Mouse (Mus musculus): ENCODE results near the gene Wasf3. TPM values are rescaled to one million over a fixed set of nuclear protein-coding genes. Genes with fewer than 3 reads are reported as not detected.
"Not testable (repeated sequence)": the region's sequence is repeated elsewhere in the genome, so short reads cannot be mapped to it uniquely, and the experiment has no call there.

Gene Wasf3
- polyA plus RNA-seq, 1 experiment from 2014 or later = 10.3 TPM

DNA sequence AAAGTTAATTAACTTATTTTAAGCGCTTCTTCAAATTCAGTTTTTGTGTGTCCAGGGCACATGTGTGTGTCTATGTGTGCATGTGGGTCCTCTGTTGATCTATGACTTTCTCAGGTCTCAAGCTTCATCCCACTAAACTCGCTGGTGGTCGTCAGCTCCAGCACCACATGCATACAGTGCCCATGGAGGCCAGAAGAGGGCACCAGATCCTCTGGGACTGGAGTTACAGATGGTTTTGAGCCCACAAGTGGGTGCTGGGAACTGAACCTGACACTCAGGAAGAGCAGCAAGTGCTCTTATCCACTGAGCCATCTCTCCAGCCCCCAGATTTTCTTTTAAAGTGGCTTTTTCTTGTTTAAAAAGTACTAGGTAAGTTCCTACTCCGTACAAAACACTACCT is 2.1 kb downstream of the Wasf3 start:
- no peak overlapping the region for H3K4me3 ChIP-seq (replicated peaks; ENCODE audit: low read length)
- 0 out of 2 replicates have a peak, but pooled peaks cover 4% of the 10 kb centered on the region for H3K9me3 ChIP-seq (ENCODE audit: control insufficient read depth, low read length)
- no peak overlapping the region for H3K9ac ChIP-seq
- WGBS = over 99% methylated on average over 4 of the region's 4 CpGs
- no peak overlapping the region for H3K4me2 ChIP-seq (replicated peaks)
- DNase-seq (ENCODE audit: low spot score) = no peak
- ATAC-seq (ENCODE audit: low FRiP score) = no peak
- peaks cover 11% of the 10 kb centered on the region for H3K4me1 ChIP-seq (replicated peaks; ENCODE audit: control insufficient read depth, insufficient read depth, low read length)
- no peak overlapping the region for H3K27ac ChIP-seq
- no peaks in the 10 kb centered on the region for H3K27me3 ChIP-seq (ENCODE audit: control insufficient read depth, insufficient read depth, low read length)
- no peaks in the 10 kb centered on the region; the same call in 1 of the 2 replicates for H3K36me3 ChIP-seq (replicated peaks; ENCODE audit: control insufficient read depth, insufficient read depth)

DNA sequence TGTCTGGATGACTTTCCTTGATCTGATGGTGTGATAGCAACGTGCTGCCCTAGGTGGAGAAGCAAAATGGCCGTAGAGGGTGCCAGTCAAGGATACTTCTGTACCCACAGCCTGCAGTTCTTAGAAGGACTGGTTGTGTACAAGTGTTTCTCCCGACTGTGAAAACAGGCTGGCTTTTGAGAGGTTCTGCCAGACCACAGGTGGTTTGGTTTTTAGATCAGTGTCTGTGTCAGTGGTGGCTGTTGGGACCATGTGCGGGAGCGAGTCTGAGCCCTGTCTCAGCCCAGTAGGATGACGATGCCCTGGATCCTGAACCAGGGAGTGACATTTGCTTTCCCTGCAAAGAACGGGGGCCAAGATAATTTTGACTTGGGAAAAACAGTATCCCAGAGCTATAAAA is 9.8 kb downstream of the Wasf3 start:
- ATAC-seq (ENCODE audit: low FRiP score) = no peak
- Histone ChIP-seq H3K4me3 (replicated peaks; ENCODE audit: low read length) (no peak overlapping the region), H3K4me1 (replicated peaks; ENCODE audit: control insufficient read depth, insufficient read depth, low read length) (no peaks in the 10 kb centered on the region), H3K9ac (no peak overlapping the region), H3K27me3 (ENCODE audit: control insufficient read depth, insufficient read depth, low read length) (no peaks in the 10 kb centered on the region), H3K4me2 (replicated peaks) (no peak overlapping the region), H3K36me3 (replicated peaks; ENCODE audit: control insufficient read depth, insufficient read depth) (no peaks in the 10 kb centered on the region; the same call in 1 of the 2 replicates), H3K9me3 (ENCODE audit: control insufficient read depth, low read length) (peaks cover 22% of the 10 kb centered on the region), H3K27ac (no peak overlapping the region)
- no peak for DNase-seq (ENCODE audit: low spot score)
- 89% methylated on average over 7 of the region's 7 CpGs for WGBS

DNA sequence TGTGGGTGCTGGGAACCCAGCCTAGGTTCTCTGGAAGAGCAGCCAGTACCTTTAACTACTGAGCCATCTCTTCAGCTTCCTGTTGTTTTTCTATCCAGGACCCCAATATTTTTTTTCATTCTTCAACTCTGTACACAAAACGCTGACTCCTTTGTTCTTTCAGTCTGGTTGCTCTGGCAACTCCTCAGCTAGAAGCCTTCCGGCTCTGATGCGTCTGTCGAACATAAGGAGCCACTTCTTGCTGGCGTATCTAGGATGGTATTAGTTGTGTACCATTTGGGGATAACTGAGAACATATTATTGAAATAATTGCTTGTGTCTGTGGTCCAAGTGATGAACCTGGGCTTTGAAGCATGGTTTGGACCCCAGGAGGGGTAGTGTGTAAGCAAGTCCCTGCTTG is 12.5 kb downstream of the Wasf3 start:
- H3K4me2 ChIP-seq (replicated peaks) = no peak overlapping the region
- H3K9ac ChIP-seq = no peak overlapping the region
- H3K36me3 ChIP-seq (replicated peaks; ENCODE audit: control insufficient read depth, insufficient read depth) = no peaks in the 10 kb centered on the region
- whole genome bisulfite sequencing = 76% methylated on average over 5 of the region's 5 CpGs
- DNase-seq (ENCODE audit: low spot score) (no peak), ATAC-seq (ENCODE audit: low FRiP score) (no peak)
- H3K4me3 ChIP-seq (replicated peaks; ENCODE audit: low read length) = no peak overlapping the region
- peaks cover 22% of the 10 kb centered on the region for H3K9me3 ChIP-seq (ENCODE audit: control insufficient read depth, low read length)
- H3K4me1 ChIP-seq (replicated peaks; ENCODE audit: control insufficient read depth, insufficient read depth, low read length) = no peaks in the 10 kb centered on the region; the same call in 1 of the 2 replicates
- H3K27me3 ChIP-seq (ENCODE audit: control insufficient read depth, insufficient read depth, low read length) = no peaks in the 10 kb centered on the region
- no peak overlapping the region for H3K27ac ChIP-seq

DNA sequence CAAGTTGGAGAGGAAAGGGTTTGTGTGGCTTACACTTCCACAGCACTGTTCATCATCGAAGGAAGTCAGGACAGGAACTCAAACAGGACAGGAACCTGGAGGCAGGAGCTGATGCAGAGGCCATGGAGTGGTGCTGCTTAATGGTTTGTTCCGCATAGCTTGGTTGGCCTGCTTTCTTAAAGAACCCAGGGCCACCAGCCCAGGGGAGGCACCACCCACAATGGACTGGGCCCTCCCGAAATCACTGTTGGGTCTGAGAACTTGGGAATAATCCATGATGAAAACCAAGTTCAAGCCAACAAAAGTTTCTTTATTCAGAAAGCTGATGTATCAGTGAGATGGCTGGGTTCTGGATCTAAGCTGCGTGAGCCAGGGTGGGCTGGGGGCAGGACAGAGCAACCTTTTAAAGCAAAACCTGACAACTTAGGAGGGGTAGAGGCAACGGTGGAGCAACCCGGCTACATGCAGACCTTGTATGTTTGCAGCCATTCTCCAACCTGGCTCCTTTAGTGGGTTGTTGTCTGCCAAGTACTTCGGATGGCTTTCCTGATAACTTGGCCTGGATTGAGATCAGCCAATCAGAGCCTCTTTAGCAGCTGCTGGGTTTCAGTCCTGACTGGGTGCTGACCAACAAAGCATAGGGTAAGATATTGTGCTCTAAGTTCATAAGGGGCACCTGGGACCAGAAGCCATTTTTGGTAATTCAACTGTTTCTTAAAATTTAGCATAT is 13.8 kb downstream of the Wasf3 start:
- 97% methylated on average over 7 of the region's 7 CpGs for WGBS

DNA sequence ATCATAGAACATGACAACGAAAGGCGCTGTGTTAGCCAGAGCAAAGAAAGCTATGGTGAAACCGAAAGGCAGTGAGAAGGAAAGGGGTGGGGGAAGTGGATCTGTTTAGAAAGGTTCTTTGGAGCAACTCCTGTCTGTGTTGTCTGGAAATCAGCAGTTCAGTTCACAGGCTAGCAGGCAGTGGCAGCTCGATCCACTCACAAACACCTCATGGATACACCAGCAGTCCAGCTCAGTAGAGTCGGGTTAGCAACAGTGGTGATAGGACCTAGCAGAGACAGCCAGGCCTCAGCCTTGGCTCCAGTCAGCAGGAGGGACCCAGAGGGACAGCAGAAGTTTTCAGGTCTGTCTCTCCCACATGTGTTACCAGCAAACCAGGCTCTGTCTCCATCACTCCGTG is 16.2 kb downstream of the Wasf3 start:
- WGBS = 94% methylated on average over 6 of the region's 6 CpGs
- not testable (repeated sequence) for ATAC-seq (ENCODE audit: low FRiP score)

More for the DNA sequence above, 13.8 kb downstream of the Wasf3 start:
- no peaks in the 10 kb centered on the region; the same call in 1 of the 2 replicates for H3K4me1 ChIP-seq (replicated peaks; ENCODE audit: control insufficient read depth, insufficient read depth, low read length)
- H3K9me3 ChIP-seq (ENCODE audit: control insufficient read depth, low read length) = peaks cover 21% of the 10 kb centered on the region
- H3K27me3 ChIP-seq (ENCODE audit: control insufficient read depth, insufficient read depth, low read length) = no peaks in the 10 kb centered on the region
- no peak overlapping the region for H3K4me2 ChIP-seq (replicated peaks)
- ATAC-seq (ENCODE audit: low FRiP score) = no peak
- no peaks in the 10 kb centered on the region for H3K36me3 ChIP-seq (replicated peaks; ENCODE audit: control insufficient read depth, insufficient read depth)
- no peak overlapping the region for H3K4me3 ChIP-seq (replicated peaks; ENCODE audit: low read length)
- H3K9ac ChIP-seq = no peak overlapping the region
- H3K27ac ChIP-seq = no peak overlapping the region
- DNase-seq (ENCODE audit: low spot score) = no peak

DNA sequence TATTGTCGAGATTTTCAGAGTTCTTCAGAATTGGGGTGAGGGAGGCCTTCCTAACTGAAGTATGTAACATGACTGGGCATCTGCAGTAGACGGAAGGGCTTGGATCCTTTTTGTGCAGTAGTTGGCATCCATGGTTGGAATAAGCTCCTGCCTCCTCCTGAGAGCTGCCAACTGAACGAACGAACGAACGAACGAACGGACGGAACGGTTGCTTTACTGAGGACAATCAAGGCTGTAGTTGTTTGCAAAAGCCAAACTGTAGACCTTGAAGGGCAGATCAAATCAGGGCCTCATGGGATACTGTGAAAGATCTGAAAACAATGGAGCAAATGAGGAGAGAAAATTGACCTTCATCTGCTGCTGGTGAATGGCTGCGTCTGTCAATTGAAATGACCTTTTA is 17.5 kb downstream of the Wasf3 start:
- H3K36me3 ChIP-seq (replicated peaks; ENCODE audit: control insufficient read depth, insufficient read depth) = no peaks in the 10 kb centered on the region
- 29% methylated on average over 11 of the region's 11 CpGs for WGBS
- H3K27ac ChIP-seq = no peak overlapping the region
- ATAC-seq (ENCODE audit: low FRiP score) (no peak), DNase-seq (ENCODE audit: low spot score) (no peak)
- H3K27me3 ChIP-seq (ENCODE audit: control insufficient read depth, insufficient read depth, low read length) = no peaks in the 10 kb centered on the region
- H3K4me3 ChIP-seq (replicated peaks; ENCODE audit: low read length) = no peak overlapping the region
- no peak overlapping the region for H3K9ac ChIP-seq
- no peaks in the 10 kb centered on the region; the same call in 1 of the 2 replicates for H3K4me1 ChIP-seq (replicated peaks; ENCODE audit: control insufficient read depth, insufficient read depth, low read length)
- no peaks in the 10 kb centered on the region; the same call in 1 of the 2 replicates for H3K9me3 ChIP-seq (ENCODE audit: control insufficient read depth, low read length)
- H3K4me2 ChIP-seq (replicated peaks) = no peak overlapping the region

More for the DNA sequence above, 16.2 kb downstream of the Wasf3 start:
- H3K9ac ChIP-seq; H3K27ac ChIP-seq; H3K9me3 ChIP-seq (ENCODE audit: control insufficient read depth, low read length); DNase-seq (ENCODE audit: low spot score); H3K36me3 ChIP-seq (replicated peaks; ENCODE audit: control insufficient read depth, insufficient read depth); H3K4me2 ChIP-seq (replicated peaks); H3K4me1 ChIP-seq (replicated peaks; ENCODE audit: control insufficient read depth, insufficient read depth, low read length); H3K27me3 ChIP-seq (ENCODE audit: control insufficient read depth, insufficient read depth, low read length); H3K4me3 ChIP-seq (replicated peaks; ENCODE audit: low read length): not testable (repeated sequence)

DNA sequence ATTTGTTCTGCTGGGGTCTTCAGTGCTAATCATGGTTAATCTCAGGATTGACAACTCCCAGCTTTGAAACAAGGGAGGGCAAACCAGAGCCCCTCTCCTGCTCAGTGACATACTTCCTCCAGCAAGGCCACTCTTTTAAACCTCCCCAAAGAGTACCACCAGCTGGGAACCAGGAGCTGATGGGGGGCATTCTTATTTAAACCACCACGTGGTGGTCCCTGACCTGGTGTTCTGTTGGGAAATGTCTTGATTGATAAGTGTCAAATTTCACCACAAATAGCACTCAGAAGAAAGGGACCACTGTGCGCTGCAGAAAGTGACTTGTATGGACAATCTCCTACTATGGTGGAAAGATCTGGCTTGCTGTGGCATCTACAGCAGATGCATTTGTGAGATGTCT is 19.1 kb downstream of the Wasf3 start:
- ATAC-seq (ENCODE audit: low FRiP score) = no peak
- Histone ChIP-seq H3K27me3 (ENCODE audit: control insufficient read depth, insufficient read depth, low read length) (no peaks in the 10 kb centered on the region), H3K4me3 (replicated peaks; ENCODE audit: low read length) (no peak overlapping the region), H3K4me1 (replicated peaks; ENCODE audit: control insufficient read depth, insufficient read depth, low read length) (peaks cover 6% of the 10 kb centered on the region; the same call in 1 of the 2 replicates), H3K9me3 (ENCODE audit: control insufficient read depth, low read length) (no peaks in the 10 kb centered on the region), H3K4me2 (replicated peaks) (no peak overlapping the region), H3K36me3 (replicated peaks; ENCODE audit: control insufficient read depth, insufficient read depth) (no peaks in the 10 kb centered on the region), H3K27ac (no peak overlapping the region), H3K9ac (no peak overlapping the region)
- WGBS = 44% methylated on average over 2 of the region's 2 CpGs
- no peak for DNase-seq (ENCODE audit: low spot score)

DNA sequence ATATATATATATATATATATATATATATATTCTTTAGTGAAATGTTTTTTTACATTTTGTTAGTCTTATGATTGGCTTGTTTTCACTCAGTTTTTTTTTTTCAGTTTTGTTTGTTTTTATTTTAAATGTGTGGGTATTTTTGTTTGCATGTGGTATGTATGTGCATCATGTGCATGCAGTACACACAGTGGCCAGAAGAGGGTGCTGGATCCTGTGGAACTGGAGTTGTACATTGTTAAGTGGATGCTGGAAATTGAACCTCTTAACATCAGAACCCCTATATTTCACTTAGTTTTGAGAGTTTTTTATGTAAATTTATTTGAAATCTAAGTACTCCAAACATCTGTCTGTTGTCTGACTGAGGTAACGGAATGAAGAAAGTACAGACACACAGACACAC is 21.3 kb downstream of the Wasf3 start:
- 100% methylated on average over 1 of the region's 1 CpGs for WGBS
- no peaks in the 10 kb centered on the region for H3K36me3 ChIP-seq (replicated peaks; ENCODE audit: control insufficient read depth, insufficient read depth)
- H3K4me3 ChIP-seq (replicated peaks; ENCODE audit: low read length) = no peak overlapping the region

DNA sequence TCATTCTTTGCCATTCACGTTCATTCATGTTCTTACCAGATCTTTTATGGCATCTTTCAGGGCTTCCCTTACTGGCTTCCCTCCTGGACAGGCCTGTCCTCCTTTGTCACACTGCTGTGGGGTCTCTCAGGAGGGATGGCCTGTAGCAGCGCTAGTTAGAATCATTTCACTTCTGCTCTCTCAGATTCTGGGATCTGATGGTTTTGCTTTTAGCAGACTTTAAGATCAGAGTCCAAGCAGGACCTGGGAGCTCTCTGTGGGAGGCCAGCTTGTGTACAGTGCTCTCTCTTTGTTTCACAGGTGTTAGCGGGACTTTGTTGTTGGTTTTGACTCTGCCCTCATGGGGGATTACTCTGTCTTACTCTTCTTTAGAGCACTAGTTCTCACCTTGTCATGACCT is 23.0 kb downstream of the Wasf3 start:
- H3K27ac ChIP-seq = no peak overlapping the region
- ATAC-seq (ENCODE audit: low FRiP score) (no peak), DNase-seq (ENCODE audit: low spot score) (no peak)
- 55% methylated on average over 3 of the region's 3 CpGs for WGBS
- peaks cover 19% of the 10 kb centered on the region for H3K4me1 ChIP-seq (replicated peaks; ENCODE audit: control insufficient read depth, insufficient read depth, low read length)
- no peak overlapping the region for H3K4me3 ChIP-seq (replicated peaks; ENCODE audit: low read length)
- H3K4me2 ChIP-seq (replicated peaks) = no peak overlapping the region
- H3K9me3 ChIP-seq (ENCODE audit: control insufficient read depth, low read length) = no peaks in the 10 kb centered on the region
- no peaks in the 10 kb centered on the region for H3K27me3 ChIP-seq (ENCODE audit: control insufficient read depth, insufficient read depth, low read length)
- H3K9ac ChIP-seq = no peak overlapping the region
- H3K36me3 ChIP-seq (replicated peaks; ENCODE audit: control insufficient read depth, insufficient read depth) = no peaks in the 10 kb centered on the region

More for the DNA sequence above, 21.3 kb downstream of the Wasf3 start:
- H3K9me3 ChIP-seq (ENCODE audit: control insufficient read depth, low read length) = no peaks in the 10 kb centered on the region
- no peak overlapping the region for H3K4me2 ChIP-seq (replicated peaks)
- ATAC-seq (ENCODE audit: low FRiP score) (no peak), DNase-seq (ENCODE audit: low spot score) (no peak)
- no peak overlapping the region for H3K27ac ChIP-seq
- no peak overlapping the region for H3K9ac ChIP-seq
- peaks cover 16% of the 10 kb centered on the region; the same call in 1 of the 2 replicates for H3K4me1 ChIP-seq (replicated peaks; ENCODE audit: control insufficient read depth, insufficient read depth, low read length)
- no peaks in the 10 kb centered on the region for H3K27me3 ChIP-seq (ENCODE audit: control insufficient read depth, insufficient read depth, low read length)

Measured in hindbrain, embryonic 14.5 days (tissue).